Mouse (Mus musculus): Measurements from ENCODE around the gene Asic2. TPM values are rescaled to one million over a fixed set of nuclear protein-coding genes. Genes with fewer than 3 reads are reported as not detected.

Asic2 gene
- polyA plus RNA-seq, 1 experiment: 2.3 TPM

- no peak for DNase-seq (ENCODE audit: low read depth)
Measured at GRCm38 (mm10) chr11:81009366-81009765, 958.9 kb downstream of the Asic2 start.

- no peak for DNase-seq (ENCODE audit: low read depth)
Measured at GRCm38 (mm10) chr11:81005831-81006230, 962.4 kb downstream of the Asic2 start.

- DNase-seq (ENCODE audit: low read depth): no peak
Measured at GRCm38 (mm10) chr11:81002769-81003430, 965.4 kb downstream of the Asic2 start.

DNA sequence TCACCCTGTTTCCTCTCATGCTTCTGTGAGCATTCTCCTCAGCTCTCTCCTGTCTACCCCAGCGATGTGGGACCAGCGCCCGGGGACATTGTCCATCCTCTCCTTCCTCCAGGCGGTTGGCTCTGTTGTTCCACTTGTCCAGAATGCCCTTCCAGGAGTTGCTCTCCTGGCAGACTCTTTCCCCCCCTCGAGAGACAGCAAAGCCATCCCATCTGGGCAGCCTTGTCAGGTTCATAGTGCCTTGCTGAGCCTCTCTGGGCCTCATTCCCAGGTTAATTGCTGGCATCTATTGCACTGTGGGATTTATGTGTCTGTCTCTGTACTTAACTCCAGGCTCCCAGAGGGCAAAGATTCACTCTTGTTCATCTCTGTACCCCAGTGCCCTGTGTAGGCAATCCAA is 972.6 kb downstream of the Asic2 start:
- no peak for DNase-seq (ENCODE audit: low read depth)

- DNase-seq (ENCODE audit: low read depth): no peak
Measured at GRCm38 (mm10) chr11:80983530-80983929, 984.7 kb downstream of the Asic2 start.

- DNase-seq (ENCODE audit: low read depth): no peak
Measured at GRCm38 (mm10) chr11:80976239-80976855, 991.9 kb downstream of the Asic2 start.

- no peak for DNase-seq (ENCODE audit: low read depth)
Measured at GRCm38 (mm10) chr11:80974616-80975015, 993.6 kb downstream of the Asic2 start.

- no peak for DNase-seq (ENCODE audit: low read depth)
Measured at GRCm38 (mm10) chr11:80973976-80974375, 994.3 kb downstream of the Asic2 start.

- DNase-seq (ENCODE audit: low read depth): no peak
Measured at GRCm38 (mm10) chr11:80973273-80973672, 995.0 kb downstream of the Asic2 start.

DNA sequence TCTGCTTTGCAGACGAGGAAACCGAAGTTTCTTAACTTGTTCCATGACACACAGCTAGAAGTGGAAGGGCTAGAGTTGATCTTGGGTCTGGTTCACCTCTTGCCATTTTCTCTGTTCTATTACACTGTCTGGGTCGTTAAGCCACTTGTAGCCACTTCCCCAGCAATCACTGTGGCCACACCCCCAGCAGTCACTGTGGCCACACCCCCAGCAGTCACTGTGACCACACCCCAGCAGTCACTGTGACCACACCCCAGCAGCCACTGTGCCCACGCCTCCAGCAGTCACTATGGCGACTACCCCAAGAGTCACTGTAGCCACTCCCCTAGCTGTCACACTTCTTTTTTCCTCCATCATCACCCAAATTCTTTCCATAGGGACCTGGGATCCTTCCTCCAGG is 1000.7 kb downstream of the Asic2 start:
- no peak for DNase-seq (ENCODE audit: low read depth)

- no peak for DNase-seq (ENCODE audit: low read depth)
Measured at GRCm38 (mm10) chr11:80966040-80966439, 1002.2 kb downstream of the Asic2 start.

DNA sequence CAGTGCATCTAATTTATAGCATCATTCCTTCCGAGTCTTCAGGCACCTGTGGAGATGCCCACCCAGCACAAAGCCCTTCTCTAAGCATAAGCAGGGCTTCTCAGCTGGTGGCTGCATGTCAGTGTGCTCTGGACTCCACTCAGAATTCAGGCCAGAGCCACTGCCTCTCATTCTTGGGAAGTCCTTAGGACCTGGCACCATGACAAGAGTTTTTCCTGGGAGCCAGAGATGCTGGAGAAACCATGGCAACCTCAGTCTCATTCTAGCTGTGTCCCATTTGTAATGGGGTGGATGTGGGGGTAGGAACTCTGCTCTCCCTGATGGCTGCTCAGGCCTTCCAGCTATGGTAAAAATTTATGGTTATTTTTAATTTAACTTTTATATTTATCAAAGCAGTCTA is 1006.9 kb downstream of the Asic2 start:
- no peak for DNase-seq (ENCODE audit: low read depth)

DNA sequence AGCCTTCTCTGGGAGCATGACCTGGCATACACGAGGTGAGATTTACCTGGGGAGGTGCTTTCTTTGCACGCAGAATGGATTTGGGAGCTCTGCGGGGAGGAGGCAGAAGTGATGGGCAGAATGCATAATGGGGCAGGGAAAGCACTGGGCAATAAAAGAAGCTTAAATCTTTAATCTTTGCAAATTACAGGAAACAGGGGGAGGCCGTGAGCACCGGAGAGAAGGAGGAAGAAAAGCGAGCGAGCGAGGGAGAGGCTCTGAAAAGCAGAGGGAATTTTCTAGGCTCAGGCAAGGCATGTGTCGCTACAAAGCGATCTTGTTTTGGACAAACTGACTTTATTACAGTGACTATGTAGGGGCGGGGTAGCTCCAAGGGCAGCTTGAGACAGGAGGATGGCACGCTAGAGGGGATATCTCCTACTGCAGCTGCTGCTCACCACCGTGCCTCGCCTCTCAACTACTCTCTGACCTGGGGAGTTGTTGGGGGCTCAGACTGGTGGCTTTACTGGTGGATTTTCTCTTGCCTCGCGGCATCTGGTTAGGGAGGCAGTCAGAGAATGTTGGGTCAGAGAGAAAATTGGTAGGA is 1010.1 kb downstream of the Asic2 start:
- no peak for DNase-seq (ENCODE audit: low read depth)

GRCm38 (mm10) chr11:80955915-80956314 is 1012.3 kb downstream of the Asic2 start:
- DNase-seq (ENCODE audit: low read depth): no peak

GRCm38 (mm10) chr11:80954147-80954546 is 1014.1 kb downstream of the Asic2 start:
- no peak for DNase-seq (ENCODE audit: low read depth)

- no peak for DNase-seq (ENCODE audit: low read depth)
Measured at GRCm38 (mm10) chr11:80949068-80949738, 1019.1 kb downstream of the Asic2 start.

GRCm38 (mm10) chr11:80948103-80948502 is 1020.2 kb downstream of the Asic2 start:
- DNase-seq (ENCODE audit: low read depth): no peak

- no peak for DNase-seq (ENCODE audit: low read depth)
Measured at GRCm38 (mm10) chr11:80946163-80946562, 1022.1 kb downstream of the Asic2 start.

GRCm38 (mm10) chr11:80923286-80923951 is 1044.8 kb downstream of the Asic2 start:
- no peak for DNase-seq (ENCODE audit: low read depth)

GRCm38 (mm10) chr11:80918332-80918731 is 1049.9 kb downstream of the Asic2 start:
- DNase-seq (ENCODE audit: low read depth): no peak

DNA sequence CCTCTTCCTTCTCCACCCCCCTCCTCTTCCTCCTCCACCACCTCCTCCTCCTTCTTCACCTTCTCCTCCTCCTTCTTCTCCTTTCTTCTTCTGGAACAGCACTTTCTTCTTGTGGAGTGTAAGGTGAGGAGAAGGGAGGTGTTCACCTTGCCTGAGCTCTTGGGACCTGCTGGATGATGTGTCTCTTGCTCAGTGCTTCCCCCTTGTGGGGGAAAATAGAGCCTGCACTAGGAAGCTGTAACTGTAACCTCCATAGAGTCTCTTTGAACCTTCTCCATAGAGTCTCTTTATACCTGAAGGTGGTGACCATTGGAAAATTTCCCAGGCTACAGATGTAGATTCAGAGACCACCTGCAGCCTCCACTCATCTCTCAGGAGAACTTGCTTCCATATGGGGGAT is 1050.6 kb downstream of the Asic2 start:
- DNase-seq (ENCODE audit: low read depth): no peak

DNA sequence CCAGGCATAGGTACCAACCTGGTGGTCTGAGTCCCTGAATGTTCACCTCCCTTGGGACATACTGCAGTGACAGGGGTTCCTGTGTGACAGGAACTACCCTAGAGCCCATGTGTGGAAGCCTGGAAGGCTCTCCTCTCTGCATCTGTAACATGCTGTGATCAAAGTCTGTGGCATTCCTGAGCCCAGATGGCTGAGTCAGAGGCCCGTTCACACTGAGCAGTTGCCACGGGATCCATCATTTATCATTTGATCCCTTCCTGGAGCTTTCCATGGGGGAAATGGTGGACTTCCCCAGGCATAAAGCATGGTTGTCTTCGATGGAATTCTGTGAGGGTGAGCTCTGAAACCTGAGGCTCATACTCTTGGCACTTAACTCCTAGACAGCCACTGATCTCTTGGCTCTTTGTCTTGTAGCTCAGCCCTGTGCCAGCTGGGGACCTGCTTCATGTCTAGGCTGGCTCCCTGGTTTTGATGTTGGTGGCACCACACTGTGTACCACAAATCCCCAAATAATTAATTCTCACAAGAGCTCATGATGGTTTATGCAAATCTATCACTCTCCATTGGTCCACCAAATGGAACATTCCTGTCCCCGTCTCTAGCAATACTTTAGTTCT is 1054.7 kb downstream of the Asic2 start:
- DNase-seq (ENCODE audit: low read depth): no peak
